Mouse (Mus musculus) layer of hippocampus, adult 6 months (tissue): Measurements from ENCODE around the gene Slc45a2. TPM values are rescaled to one million over a fixed set of nuclear protein-coding genes. Genes with fewer than 3 reads are reported as not detected.

Experiments
- long read RNA-seq, 2 experiments: library from polyadenylated mRNA; unstranded; transcript quantifications; one replicate each; pipeline ENCODE4 v2.0.0; 2019 to 2020
- polyA plus RNA-seq: library from polyadenylated mRNA; unstranded; fragments of <200 nt; fragmentation: Nextera tagmentation; gene quantifications from 2 replicates; pipeline ENCODE4 v1.2.3, GENCODE M21; 2021

The Slc45a2 gene
- 0.04 and 0.06 TPM in 2 replicates for polyA plus RNA-seq
- long read RNA-seq, experiment 1: 0 reads
- long read RNA-seq, experiment 2, partial matches to known transcripts: 0 of 1 reads
- long read RNA-seq, experiment 2, other reads (novel, unspliced or antisense): 1 of 1 reads

GRCm38 (mm10) chr15:11000421-11000820 is at the start of gene Slc45a2:
Slc45a2 (plus strand) TSS chr15:11000721.

DNA sequence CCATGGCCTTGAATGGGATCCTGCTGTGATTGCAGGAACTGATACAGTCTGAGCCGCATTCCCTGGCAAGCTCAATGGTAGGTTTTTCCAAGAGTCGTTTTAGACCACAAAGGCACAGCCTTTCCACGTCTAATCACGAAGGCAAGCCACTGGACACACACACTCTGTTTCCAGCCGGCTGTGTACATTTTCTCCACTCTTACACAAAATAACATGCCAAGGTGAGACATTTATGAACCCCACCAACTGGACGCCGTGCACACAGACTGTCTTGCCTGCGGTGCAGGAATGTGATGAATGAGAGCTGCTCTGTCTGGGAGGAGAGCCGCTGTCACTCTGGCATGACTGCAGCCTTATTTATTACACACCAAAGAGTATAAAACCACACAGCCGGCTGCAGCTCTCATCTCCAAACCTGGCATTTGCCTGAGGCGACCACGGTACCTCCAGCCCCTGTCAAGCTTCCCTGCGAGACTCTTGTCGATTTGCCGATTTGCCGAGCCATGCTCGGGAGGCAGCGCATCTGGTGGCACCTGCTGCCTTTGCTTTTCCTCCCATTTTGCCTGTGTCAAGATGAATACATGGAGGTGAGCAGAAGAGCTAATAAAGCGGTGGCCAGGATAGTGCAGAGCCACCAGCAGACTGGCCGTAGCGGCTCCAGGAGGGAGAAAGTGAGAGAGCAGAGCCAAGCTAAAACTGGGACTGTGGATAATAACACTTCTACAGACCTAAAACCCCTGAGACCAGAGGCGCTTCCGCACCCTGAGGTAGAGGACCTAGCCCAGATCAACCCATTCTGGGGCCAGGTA is 48.4 kb upstream of the Slc45a2 start, which contains the start of gene C1qtnf3:
Gene C1qtnf3, plus strand, starts transcription at position 382 of the 809 bp plus-strand sequence.

DNA sequence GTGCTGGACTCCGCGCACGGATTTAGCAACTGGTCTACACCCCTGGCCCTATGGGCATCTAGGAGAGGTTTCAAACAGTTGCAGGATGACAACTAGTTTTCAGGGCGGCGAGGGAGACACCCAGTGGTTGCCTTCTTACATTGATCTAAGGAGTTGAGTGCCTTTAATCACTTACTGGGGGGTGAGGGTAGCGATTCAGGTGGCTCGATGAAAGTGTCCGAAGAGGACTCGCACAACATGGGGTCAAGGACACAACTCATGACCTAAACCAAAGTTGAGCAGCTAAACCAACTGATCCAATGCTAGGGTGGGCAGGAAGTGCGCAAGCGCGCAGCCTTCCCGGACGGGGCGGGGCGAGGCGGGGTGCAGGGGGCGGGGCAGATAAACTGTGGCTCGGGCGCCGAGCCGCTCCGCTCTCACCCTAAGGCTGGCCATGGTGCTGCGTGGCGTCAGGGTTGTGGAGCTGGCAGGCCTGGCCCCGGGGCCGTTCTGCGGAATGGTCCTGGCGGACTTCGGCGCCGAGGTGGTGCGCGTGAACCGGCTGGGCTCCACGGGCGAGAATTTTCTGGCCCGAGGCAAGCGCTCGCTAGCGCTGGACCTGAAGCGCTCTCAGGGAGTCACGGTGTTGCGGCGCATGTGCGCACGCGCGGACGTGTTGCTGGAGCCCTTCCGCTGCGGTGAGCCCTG is 19.0 kb upstream of the Slc45a2 start, which contains the start of gene Amacr:
Gene Amacr, plus strand, starts transcription at position 380 of the 687 bp plus-strand sequence.

DNA sequence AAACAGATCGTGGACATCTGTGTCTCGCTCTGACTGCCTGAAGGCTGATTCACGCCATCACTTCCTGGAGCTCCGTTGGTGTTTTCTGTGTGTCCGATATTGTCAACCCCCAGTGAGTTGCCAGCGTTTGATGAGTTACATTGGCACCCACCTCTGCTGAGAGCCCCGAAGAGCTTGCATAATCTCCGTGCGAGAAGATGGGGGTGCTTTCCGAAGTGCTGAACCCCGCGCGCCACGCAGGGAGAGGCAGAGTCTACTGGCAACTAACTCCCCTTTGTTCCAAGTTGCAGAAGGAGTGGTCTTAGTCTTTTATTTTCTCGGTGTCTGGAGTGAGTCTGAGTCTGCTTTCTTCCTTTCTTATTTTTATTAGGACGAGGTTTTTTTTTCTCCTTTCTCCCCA is 37.2 kb downstream of the Slc45a2 start, which contains the start of gene Rxfp3:
Gene Rxfp3, minus strand, starts transcription at position 281 of the 400 bp plus-strand sequence.

DNA sequence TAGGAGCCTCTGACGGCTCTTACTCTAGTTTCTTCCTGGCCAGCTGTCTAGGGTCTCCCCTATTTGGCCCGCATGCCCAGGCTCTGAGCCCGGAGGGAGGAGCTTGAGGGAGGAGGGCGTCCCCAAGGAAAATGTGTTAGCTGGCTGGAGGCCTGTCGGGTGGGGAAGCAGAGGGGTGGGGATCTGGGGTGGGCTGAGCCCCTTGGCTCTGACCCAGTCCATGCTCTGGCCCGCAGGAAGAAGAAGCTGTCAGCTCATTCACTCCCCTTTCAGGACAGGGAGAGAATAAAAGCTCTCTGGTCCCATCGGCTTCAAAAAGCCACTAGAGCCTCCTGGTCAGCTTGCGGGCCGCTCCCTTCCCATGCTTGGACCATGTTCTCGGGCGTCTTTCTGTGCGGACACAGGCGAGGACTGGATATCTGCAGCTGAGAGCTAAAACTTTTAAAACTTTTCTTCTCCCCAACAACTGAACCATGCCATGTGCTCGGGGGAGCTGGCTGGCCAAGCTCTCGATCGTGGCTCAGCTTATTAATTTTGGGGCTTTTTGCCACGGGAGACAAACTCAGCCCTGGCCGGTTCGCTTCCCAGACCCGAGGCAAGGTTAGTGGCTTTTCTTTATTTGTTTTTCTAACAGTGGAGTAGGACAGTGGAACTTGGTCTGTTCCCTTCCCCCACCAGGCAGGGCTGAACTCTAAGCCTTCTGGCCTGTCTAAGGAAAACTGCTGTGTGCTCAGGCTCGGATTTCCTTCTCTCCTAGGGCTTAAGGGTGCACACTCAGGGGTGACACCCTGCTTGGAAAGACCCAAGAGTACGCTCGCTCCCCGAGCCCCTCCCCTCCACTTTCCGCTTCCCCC is 64.3 kb downstream of the Slc45a2 start, which contains the start of gene Adamts12:
Gene Adamts12, plus strand, starts transcription at position 233 of the 854 bp plus-strand sequence.

Other genes starting within 250 kb of the Slc45a2 start
- 0.05 and 0.18 TPM in 2 replicates for gene C1qtnf3, start 48.4 kb upstream of the Slc45a2 start, polyA plus RNA-seq
- 13.9 and 14.4 TPM in 2 replicates for gene Amacr, start 19.0 kb upstream of the Slc45a2 start, polyA plus RNA-seq
- gene Rxfp3, start 37.3 kb downstream of the Slc45a2 start, polyA plus RNA-seq: 1.4 and 1.5 TPM in 2 replicates
- 0.06 and 0.09 TPM in 2 replicates for gene Adamts12, start 64.1 kb downstream of the Slc45a2 start, polyA plus RNA-seq